Mouse (Mus musculus): ENCODE measurements at regions not wholly inside any gene's neighbourhood (a gene's known extent, or its start where the extent isn't known, plus 50 kb on each side); places are given as distances from the start of the nearest gene placed in this dataset.

DNA sequence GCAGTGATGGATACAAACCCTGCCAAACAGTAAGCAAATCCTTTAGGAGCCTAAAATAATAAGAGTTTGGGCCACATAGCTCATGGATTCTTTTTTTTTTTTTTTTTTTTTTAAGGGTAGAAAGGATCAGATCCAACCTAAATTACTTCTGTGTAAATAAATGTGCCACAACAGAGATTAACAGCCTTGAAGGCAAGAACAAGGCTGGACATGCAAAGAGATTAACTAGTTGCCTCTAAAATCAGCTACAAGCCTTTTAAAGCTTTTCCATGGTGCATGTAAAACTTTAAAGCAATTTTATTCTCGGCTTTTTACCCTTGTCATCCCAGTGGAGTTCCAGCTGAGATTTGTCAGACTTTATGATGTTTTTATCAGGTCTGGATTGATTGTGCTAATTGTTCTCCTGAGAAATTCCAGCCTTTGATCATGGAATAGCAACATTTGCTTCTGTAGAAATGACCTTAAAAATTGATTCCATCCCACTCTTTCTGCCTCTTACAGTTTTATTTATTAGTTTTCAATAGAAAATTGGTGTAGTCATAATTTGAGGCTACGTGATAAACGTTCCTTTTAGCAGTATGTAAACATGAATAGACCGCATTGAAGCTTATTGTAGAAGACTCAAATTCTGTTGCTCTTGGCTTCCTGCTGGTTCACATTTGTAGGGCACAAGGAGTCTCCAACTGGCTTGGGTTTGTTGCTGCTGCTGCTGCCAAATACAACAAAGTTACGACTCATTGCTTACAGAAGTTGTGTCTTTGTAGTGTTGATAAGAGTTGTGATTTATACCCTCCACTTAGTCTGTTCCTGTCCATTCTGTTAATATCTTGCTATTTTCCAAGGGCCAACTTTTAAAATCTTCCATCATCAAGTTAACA is 100.3 kb upstream of the Speer3 start:
- TF ChIP-seq CTCF (IDR thresholded peaks at IDR 0.05; ENCODE audit: borderline replicate concordance, extremely low read depth, insufficient read depth, insufficient read length) (no peak), POLR2A (IDR thresholded peaks at IDR 0.05; ENCODE audit: borderline replicate concordance, extremely low read depth, insufficient read depth, insufficient read length, poor library complexity, severe bottlenecking) (no peak)

Data from brain, embryonic 14.5 days (tissue).